Mouse (Mus musculus): ENCODE results near the gene Mgat4d. TPM values are rescaled to one million over a fixed set of nuclear protein-coding genes. Genes with fewer than 3 reads are reported as not detected.
"Not testable (repeated sequence)": the region's sequence is repeated elsewhere in the genome, so short reads cannot be mapped to it uniquely, and the experiment has no call there.

Mgat4d gene
- 20.5 and 30.8 TPM in 2 replicates for polyA plus RNA-seq (2012; rRNA removed)

DNA sequence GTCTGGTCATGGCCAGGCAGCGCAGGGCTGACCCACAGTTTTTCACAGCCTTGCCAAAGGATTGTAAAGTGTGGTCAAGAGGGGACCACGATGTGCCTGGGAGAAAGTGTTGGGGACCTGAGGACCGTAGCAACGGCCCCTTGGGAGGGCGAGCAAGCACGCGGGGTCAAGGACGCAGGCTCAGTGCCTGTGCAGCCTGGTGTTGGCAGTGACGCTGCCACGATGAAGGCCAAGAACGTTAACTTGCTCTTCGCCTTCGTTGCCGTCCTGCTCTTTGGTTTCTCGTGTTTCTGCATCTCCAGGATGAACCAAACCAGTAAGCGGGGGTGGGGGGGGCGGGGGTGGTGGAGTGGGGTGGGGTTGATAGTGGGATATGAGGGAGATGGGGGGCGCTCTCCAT is at the start of gene Mgat4d:
Gene Mgat4d, plus strand, starts transcription at position 209 of the 400 bp plus-strand sequence.
- Histone ChIP-seq H3K27ac (ENCODE audit: control insufficient read depth, insufficient read depth, low read depth, low read length) (peak within 1 kb of the TSS; percentile 89), H3K36me3 (ENCODE audit: control insufficient read depth, insufficient read depth, low read length) (no peaks in the 10 kb centered on the region), H3K4me3 (ENCODE audit: control insufficient read depth, low read depth, low read length) (peak within 1 kb of the TSS; percentile 83), H3K4me1 (ENCODE audit: control insufficient read depth, insufficient read depth, low read length) (peaks cover 11% of the 10 kb centered on the region), H3K27me3 (ENCODE audit: control insufficient read depth, insufficient read depth, low read length) (no peaks in the 10 kb centered on the region)
- TF ChIP-seq CTCF (IDR thresholded peaks at IDR 0.05; ENCODE audit: control insufficient read depth, insufficient read depth, insufficient replicate concordance, low read depth, low read length): no peak
- TF ChIP-seq POLR2A (IDR thresholded peaks at IDR 0.05; ENCODE audit: control insufficient read depth, low read depth, low read length): peak; percentile 95

DNA sequence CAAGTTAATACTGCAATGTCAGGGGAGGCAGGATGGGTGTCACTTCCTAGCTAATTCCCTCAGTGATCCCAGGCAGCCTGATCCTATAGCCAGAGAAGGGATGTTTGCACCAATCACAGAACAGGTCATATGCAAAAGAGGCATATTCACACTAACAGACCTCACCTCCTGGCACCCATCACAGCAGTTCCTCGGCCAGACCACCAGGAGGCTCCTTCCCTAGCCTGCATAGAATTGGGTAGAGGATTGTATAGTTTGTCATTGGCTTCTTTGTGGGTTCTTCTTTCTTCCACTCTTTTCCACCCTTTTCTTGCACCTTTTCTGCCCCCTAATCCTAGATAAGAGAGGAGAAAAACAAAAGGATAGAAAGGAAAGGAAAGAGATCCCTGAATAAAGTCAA is 48.1 kb upstream of the Mgat4d start:
- H3K27me3 ChIP-seq (ENCODE audit: control insufficient read depth, insufficient read depth, low read length): no peaks in the 10 kb centered on the region
- no peak overlapping the region for H3K27ac ChIP-seq (ENCODE audit: control insufficient read depth, insufficient read depth, low read depth, low read length)
- no peak for TF ChIP-seq POLR2A (IDR thresholded peaks at IDR 0.05; ENCODE audit: control insufficient read depth, low read depth, low read length)
- TF ChIP-seq CTCF (IDR thresholded peaks at IDR 0.05; ENCODE audit: control insufficient read depth, insufficient read depth, insufficient replicate concordance, low read depth, low read length): peak; percentile 37; the same call in 1 of the 2 replicates
- no peak overlapping the region for H3K4me3 ChIP-seq (ENCODE audit: control insufficient read depth, low read depth, low read length)
- no peaks in the 10 kb centered on the region for H3K36me3 ChIP-seq (ENCODE audit: control insufficient read depth, insufficient read depth, low read length)
- H3K4me1 ChIP-seq (ENCODE audit: control insufficient read depth, insufficient read depth, low read length): no peaks in the 10 kb centered on the region

DNA sequence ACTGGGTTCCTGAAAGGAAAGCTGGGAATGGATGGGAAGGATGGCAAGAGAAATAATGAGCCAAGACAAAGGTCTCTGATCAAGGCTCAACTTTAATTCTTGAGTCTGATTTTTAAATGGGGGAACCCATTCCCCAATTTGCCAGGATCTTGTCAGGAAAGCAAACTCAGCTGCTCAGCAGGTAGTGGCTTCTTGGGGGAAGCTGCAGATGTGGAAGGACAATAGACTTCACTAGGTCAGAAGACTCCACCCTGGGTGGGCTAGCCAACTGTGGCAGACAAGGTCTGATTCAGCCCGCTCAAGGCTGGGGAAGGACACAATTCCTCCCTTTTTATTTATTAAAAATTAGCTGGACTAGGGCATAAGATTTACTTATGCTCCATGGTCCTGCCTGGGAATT is 43.3 kb upstream of the Mgat4d start:
- no peaks in the 10 kb centered on the region for H3K4me1 ChIP-seq (ENCODE audit: control insufficient read depth, insufficient read depth, low read length)
- no peaks in the 10 kb centered on the region for H3K36me3 ChIP-seq (ENCODE audit: control insufficient read depth, insufficient read depth, low read length)
- TF ChIP-seq POLR2A (IDR thresholded peaks at IDR 0.05; ENCODE audit: control insufficient read depth, low read depth, low read length) (no peak), CTCF (IDR thresholded peaks at IDR 0.05; ENCODE audit: control insufficient read depth, insufficient read depth, insufficient replicate concordance, low read depth, low read length) (no peak)
- H3K27me3 ChIP-seq (ENCODE audit: control insufficient read depth, insufficient read depth, low read length): no peaks in the 10 kb centered on the region
- H3K4me3 ChIP-seq (ENCODE audit: control insufficient read depth, low read depth, low read length): peak overlapping the region; percentile 45
- H3K27ac ChIP-seq (ENCODE audit: control insufficient read depth, insufficient read depth, low read depth, low read length): no peak overlapping the region

DNA sequence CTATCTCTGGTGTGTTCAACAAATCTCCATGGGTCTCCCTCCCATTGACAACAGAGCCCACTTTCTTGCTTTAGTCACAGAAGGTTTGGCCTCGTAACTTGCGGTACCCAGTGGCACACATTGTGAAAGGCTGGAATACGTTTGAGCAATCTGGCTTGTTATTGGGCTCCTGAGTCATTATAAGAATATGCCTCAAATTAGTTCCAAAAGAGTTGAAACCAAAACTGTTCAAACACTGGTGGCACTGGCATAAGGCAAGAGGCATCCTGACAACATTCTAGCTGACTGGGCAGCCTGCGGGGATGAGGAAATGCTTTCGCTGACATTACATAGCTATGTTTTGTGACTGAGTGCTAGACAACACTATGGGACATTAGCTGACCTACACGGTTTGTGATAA is 38.4 kb upstream of the Mgat4d start:
- Histone ChIP-seq H3K4me3 (ENCODE audit: control insufficient read depth, low read depth, low read length) (no peak overlapping the region), H3K27me3 (ENCODE audit: control insufficient read depth, insufficient read depth, low read length) (no peaks in the 10 kb centered on the region), H3K4me1 (ENCODE audit: control insufficient read depth, insufficient read depth, low read length) (no peaks in the 10 kb centered on the region), H3K36me3 (ENCODE audit: control insufficient read depth, insufficient read depth, low read length) (no peaks in the 10 kb centered on the region; the same call in 1 of the 2 replicates), H3K27ac (ENCODE audit: control insufficient read depth, insufficient read depth, low read depth, low read length) (no peak overlapping the region)
- TF ChIP-seq POLR2A (IDR thresholded peaks at IDR 0.05; ENCODE audit: control insufficient read depth, low read depth, low read length): no peak
- no peak for TF ChIP-seq CTCF (IDR thresholded peaks at IDR 0.05; ENCODE audit: control insufficient read depth, insufficient read depth, insufficient replicate concordance, low read depth, low read length)

DNA sequence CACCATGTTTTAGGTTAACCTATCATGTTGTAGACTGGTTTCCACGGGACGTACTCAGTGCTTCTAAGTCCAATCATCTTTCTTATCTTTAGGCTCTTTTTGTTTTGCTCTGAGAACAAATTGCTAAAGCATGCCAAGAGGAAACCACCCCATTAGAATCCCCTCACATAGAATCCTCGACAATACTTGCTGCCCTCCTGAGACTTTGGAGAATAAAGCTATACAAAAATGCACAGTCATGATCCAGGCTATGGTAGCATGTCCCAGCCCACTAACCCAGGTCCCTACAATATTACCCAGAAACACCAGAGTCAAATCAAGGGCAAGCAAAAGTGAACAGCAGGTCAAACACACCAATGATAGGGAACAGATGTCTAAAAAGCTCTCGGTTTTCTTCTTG is 33.2 kb upstream of the Mgat4d start:
- H3K36me3 ChIP-seq (ENCODE audit: control insufficient read depth, insufficient read depth, low read length); H3K4me1 ChIP-seq (ENCODE audit: control insufficient read depth, insufficient read depth, low read length); H3K27me3 ChIP-seq (ENCODE audit: control insufficient read depth, insufficient read depth, low read length); H3K4me3 ChIP-seq (ENCODE audit: control insufficient read depth, low read depth, low read length): not testable (repeated sequence)
- H3K27ac ChIP-seq (ENCODE audit: control insufficient read depth, insufficient read depth, low read depth, low read length): peak overlapping the region; percentile 8; the same call in 1 of the 2 replicates

DNA sequence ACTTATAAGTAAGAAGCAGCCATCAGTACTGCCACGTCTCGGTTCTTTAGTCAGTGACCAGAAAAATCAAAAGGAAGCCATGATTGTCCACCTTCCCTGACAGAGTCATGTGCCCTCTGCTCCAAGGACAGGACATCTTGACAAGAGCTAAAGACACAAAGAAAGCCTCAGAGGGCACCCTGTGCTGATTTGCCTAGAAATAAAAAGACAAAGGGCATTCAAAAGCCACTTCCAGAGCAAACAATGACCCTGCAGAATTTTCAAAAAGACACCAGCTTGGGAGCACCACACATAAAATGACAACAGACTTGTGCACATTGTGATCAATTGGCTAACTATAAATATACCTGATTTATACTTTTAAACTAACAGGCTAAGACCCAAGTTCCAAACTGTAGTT is 32.6 kb upstream of the Mgat4d start:
- Histone ChIP-seq H3K27me3 (ENCODE audit: control insufficient read depth, insufficient read depth, low read length) (no peaks in the 10 kb centered on the region), H3K4me3 (ENCODE audit: control insufficient read depth, low read depth, low read length) (no peak overlapping the region), H3K27ac (ENCODE audit: control insufficient read depth, insufficient read depth, low read depth, low read length) (peak overlapping the region; percentile 42; the same call in 1 of the 2 replicates), H3K36me3 (ENCODE audit: control insufficient read depth, insufficient read depth, low read length) (no peaks in the 10 kb centered on the region; the same call in 1 of the 2 replicates), H3K4me1 (ENCODE audit: control insufficient read depth, insufficient read depth, low read length) (no peaks in the 10 kb centered on the region)
- TF ChIP-seq CTCF (IDR thresholded peaks at IDR 0.05; ENCODE audit: control insufficient read depth, insufficient read depth, insufficient replicate concordance, low read depth, low read length): no peak
- TF ChIP-seq POLR2A (IDR thresholded peaks at IDR 0.05; ENCODE audit: control insufficient read depth, low read depth, low read length): no peak

DNA sequence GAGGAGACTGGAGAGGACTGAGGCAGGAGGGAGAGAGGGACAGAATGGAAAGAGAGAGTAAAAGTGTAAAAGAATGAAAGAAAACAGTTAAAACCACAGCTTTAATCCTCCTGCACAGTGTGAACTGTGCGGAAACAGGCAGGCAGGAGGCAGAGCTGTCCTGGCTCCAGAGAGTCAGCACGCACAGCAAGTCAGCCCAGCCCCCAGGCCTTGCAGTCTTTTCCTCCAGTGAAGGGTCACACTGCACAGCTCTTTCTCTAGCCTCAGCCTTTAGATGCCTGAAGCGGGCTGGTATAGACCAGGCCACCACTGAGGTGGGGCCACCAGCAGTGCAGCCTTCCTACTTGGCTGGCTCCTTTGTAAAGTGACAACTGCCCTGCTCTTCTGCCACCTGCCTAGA is 27.7 kb upstream of the Mgat4d start:
- Histone ChIP-seq H3K27me3 (ENCODE audit: control insufficient read depth, insufficient read depth, low read length) (no peaks in the 10 kb centered on the region), H3K4me3 (ENCODE audit: control insufficient read depth, low read depth, low read length) (no peak overlapping the region), H3K27ac (ENCODE audit: control insufficient read depth, insufficient read depth, low read depth, low read length) (no peak overlapping the region), H3K4me1 (ENCODE audit: control insufficient read depth, insufficient read depth, low read length) (no peaks in the 10 kb centered on the region), H3K36me3 (ENCODE audit: control insufficient read depth, insufficient read depth, low read length) (peaks cover 4% of the 10 kb centered on the region)
- TF ChIP-seq CTCF (IDR thresholded peaks at IDR 0.05; ENCODE audit: control insufficient read depth, insufficient read depth, insufficient replicate concordance, low read depth, low read length) (no peak), POLR2A (IDR thresholded peaks at IDR 0.05; ENCODE audit: control insufficient read depth, low read depth, low read length) (no peak)

DNA sequence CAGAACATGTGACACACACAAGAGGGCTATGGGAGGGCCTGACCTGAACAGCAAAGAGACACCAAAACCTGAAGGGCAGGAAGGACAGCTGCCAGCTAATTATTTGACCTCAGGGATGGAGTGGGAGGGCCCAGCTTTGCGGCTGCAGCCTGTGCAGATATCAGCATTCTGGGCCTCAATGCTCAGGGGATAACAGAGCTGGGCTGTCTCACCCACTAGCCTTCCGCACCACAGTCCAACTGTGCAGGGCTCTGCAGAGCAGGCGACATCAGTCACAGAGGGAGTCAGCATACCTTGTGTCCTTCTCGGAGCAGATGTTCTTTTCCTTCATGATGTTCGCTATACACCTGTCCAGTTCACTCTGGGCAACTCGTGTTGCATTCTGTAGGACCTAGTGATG is 25.9 kb upstream of the Mgat4d start:
- Histone ChIP-seq H3K4me1 (ENCODE audit: control insufficient read depth, insufficient read depth, low read length) (no peaks in the 10 kb centered on the region), H3K4me3 (ENCODE audit: control insufficient read depth, low read depth, low read length) (no peak overlapping the region), H3K27ac (ENCODE audit: control insufficient read depth, insufficient read depth, low read depth, low read length) (no peak overlapping the region), H3K36me3 (ENCODE audit: control insufficient read depth, insufficient read depth, low read length) (peaks cover 4% of the 10 kb centered on the region), H3K27me3 (ENCODE audit: control insufficient read depth, insufficient read depth, low read length) (no peaks in the 10 kb centered on the region)
- TF ChIP-seq CTCF (IDR thresholded peaks at IDR 0.05; ENCODE audit: control insufficient read depth, insufficient read depth, insufficient replicate concordance, low read depth, low read length) (no peak), POLR2A (IDR thresholded peaks at IDR 0.05; ENCODE audit: control insufficient read depth, low read depth, low read length) (no peak)

All from testis, adult 2 months (tissue).